Mouse (Mus musculus): ENCODE data around the gene Akr1c6. TPM values are rescaled to one million over a fixed set of nuclear protein-coding genes. Genes with fewer than 3 reads are reported as not detected.

Akr1c6 gene
- polyA plus RNA-seq, 2 experiments: not detected

- H3K9me3 ChIP-seq (ENCODE audit: control insufficient read depth, low read length): peaks cover 3% of the 10 kb centered on the region
- 91% methylated on average over 2 of the region's 2 CpGs for WGBS
- H3K36me3 ChIP-seq (ENCODE audit: control insufficient read depth, insufficient read depth, low read length): no peaks in the 10 kb centered on the region
- H3K4me3 ChIP-seq (replicated peaks; ENCODE audit: low read length): no peak overlapping the region
- no peak overlapping the region for H3K27ac ChIP-seq (replicated peaks; ENCODE audit: low read depth, low read length)
- ATAC-seq (ENCODE audit: low FRiP score, low read depth) (no peak), DNase-seq (ENCODE audit: low spot score) (no peak)
- TF ChIP-seq POLR2A (IDR thresholded peaks at IDR 0.05; ENCODE audit: borderline replicate concordance, extremely low read depth, insufficient read depth, insufficient read length): no peak
- H3K4me2 ChIP-seq (replicated peaks; ENCODE audit: low read depth, low read length, severe bottlenecking): no peak overlapping the region
- no peak overlapping the region for H3K9ac ChIP-seq (ENCODE audit: low read depth, low read length, severe bottlenecking)
- H3K4me1 ChIP-seq (ENCODE audit: control insufficient read depth, insufficient read depth, low read length): no peaks in the 10 kb centered on the region
- no peaks in the 10 kb centered on the region for H3K27me3 ChIP-seq (ENCODE audit: control insufficient read depth, insufficient read depth, low read length)
Measured at GRCm38 (mm10) chr13:4400831-4401230, 33.3 kb upstream of the Akr1c6 start.

DNA sequence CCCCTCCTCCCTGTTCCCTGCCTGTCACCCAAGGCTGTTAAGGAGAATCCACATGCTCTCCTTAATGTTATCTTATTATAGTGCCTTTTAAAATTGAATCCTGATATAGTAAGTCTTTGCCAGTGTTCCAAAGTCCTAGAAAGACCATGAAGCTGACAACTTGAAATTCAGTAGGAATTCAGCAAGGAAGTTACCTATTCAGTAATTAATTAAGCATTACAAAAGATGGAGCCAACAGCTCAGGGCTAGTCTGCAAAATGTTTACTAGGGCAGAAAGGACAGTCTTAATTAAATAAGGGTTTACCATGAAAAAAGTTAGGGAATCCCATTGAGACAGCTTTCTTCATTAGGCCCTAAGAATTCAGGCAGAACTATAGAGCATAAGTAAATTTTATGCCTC lies 31.9 kb upstream of the Akr1c6 start:
- no peaks in the 10 kb centered on the region for H3K27me3 ChIP-seq (ENCODE audit: control insufficient read depth, insufficient read depth, low read length)
- no peak overlapping the region for H3K27ac ChIP-seq (replicated peaks; ENCODE audit: low read depth, low read length)
- H3K9ac ChIP-seq (ENCODE audit: low read depth, low read length, severe bottlenecking): no peak overlapping the region
- H3K4me3 ChIP-seq (replicated peaks; ENCODE audit: low read length): no peak overlapping the region
- TF ChIP-seq POLR2A (IDR thresholded peaks at IDR 0.05; ENCODE audit: borderline replicate concordance, extremely low read depth, insufficient read depth, insufficient read length): no peak
- peaks cover 3% of the 10 kb centered on the region for H3K9me3 ChIP-seq (ENCODE audit: control insufficient read depth, low read length)
- H3K4me1 ChIP-seq (ENCODE audit: control insufficient read depth, insufficient read depth, low read length): no peaks in the 10 kb centered on the region
- H3K4me2 ChIP-seq (replicated peaks; ENCODE audit: low read depth, low read length, severe bottlenecking): no peak overlapping the region
- ATAC-seq (ENCODE audit: low FRiP score, low read depth) (no peak), DNase-seq (ENCODE audit: low spot score) (no peak)
- no peaks in the 10 kb centered on the region for H3K36me3 ChIP-seq (ENCODE audit: control insufficient read depth, insufficient read depth, low read length)

DNA sequence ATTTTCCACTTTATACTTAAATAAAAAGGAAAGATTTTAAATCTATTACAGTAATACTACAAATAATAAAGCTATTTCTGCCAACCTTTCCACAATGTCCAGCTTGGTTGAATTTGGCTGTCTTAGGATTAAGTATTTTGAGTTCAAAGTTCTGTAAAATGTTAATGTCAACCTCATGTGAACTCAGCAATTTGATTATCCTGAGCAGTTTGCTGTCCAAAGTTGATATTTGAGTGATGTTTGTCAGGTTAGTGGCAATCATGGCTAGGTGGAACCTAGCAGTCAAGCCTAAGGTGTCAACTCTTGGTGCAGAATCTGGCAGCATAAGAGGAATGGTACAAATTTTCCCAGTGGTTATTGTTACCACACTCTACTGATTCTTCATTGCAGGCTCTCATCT lies 29.4 kb upstream of the Akr1c6 start:
- no peak overlapping the region for H3K4me2 ChIP-seq (replicated peaks; ENCODE audit: low read depth, low read length, severe bottlenecking)
- no peak for ATAC-seq (ENCODE audit: low FRiP score, low read depth)
- no peak for TF ChIP-seq POLR2A (IDR thresholded peaks at IDR 0.05; ENCODE audit: borderline replicate concordance, extremely low read depth, insufficient read depth, insufficient read length)

DNA sequence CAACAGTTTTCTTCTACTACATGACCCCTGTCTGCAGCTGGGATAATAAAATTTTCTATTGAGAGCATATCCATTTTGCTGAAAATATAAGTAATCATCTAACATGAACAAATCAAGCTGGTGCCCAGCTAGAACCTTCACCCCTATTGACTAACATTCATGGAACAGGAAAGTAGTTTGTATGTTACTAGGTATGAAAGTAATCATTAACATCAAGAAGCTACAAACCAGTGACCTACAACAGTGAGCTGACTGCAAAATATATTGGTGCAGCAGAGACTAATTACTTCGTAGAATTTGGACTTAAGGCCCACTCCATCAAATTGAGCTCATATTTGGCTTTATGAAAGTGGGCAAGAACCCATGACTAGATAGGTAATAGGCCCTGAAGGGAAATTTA lies 27.3 kb upstream of the Akr1c6 start:
- H3K9ac ChIP-seq (ENCODE audit: low read depth, low read length, severe bottlenecking): no peak overlapping the region
- H3K4me1 ChIP-seq (ENCODE audit: control insufficient read depth, insufficient read depth, low read length): no peaks in the 10 kb centered on the region
- no peaks in the 10 kb centered on the region for H3K9me3 ChIP-seq (ENCODE audit: control insufficient read depth, low read length)
- ATAC-seq (ENCODE audit: low FRiP score, low read depth): no peak
- WGBS: 77% methylated on average over 1 of the region's 1 CpGs
- no peak overlapping the region for H3K4me3 ChIP-seq (replicated peaks; ENCODE audit: low read length)
- no peaks in the 10 kb centered on the region for H3K27me3 ChIP-seq (ENCODE audit: control insufficient read depth, insufficient read depth, low read length)
- no peak overlapping the region for H3K27ac ChIP-seq (replicated peaks; ENCODE audit: low read depth, low read length)
- no peak for TF ChIP-seq POLR2A (IDR thresholded peaks at IDR 0.05; ENCODE audit: borderline replicate concordance, extremely low read depth, insufficient read depth, insufficient read length)
- no peak for DNase-seq (ENCODE audit: low spot score)
- H3K36me3 ChIP-seq (ENCODE audit: control insufficient read depth, insufficient read depth, low read length): no peaks in the 10 kb centered on the region
- H3K4me2 ChIP-seq (replicated peaks; ENCODE audit: low read depth, low read length, severe bottlenecking): no peak overlapping the region

More for the DNA sequence above, 29.4 kb upstream of the Akr1c6 start:
- no peak overlapping the region for H3K9ac ChIP-seq (ENCODE audit: low read depth, low read length, severe bottlenecking)
- no peaks in the 10 kb centered on the region; the same call in 1 of the 2 replicates for H3K9me3 ChIP-seq (ENCODE audit: control insufficient read depth, low read length)
- no peaks in the 10 kb centered on the region for H3K36me3 ChIP-seq (ENCODE audit: control insufficient read depth, insufficient read depth, low read length)
- H3K27me3 ChIP-seq (ENCODE audit: control insufficient read depth, insufficient read depth, low read length): no peaks in the 10 kb centered on the region
- no peaks in the 10 kb centered on the region for H3K4me1 ChIP-seq (ENCODE audit: control insufficient read depth, insufficient read depth, low read length)
- no peak for DNase-seq (ENCODE audit: low spot score)
- H3K27ac ChIP-seq (replicated peaks; ENCODE audit: low read depth, low read length): no peak overlapping the region
- no peak overlapping the region for H3K4me3 ChIP-seq (replicated peaks; ENCODE audit: low read length)

DNA sequence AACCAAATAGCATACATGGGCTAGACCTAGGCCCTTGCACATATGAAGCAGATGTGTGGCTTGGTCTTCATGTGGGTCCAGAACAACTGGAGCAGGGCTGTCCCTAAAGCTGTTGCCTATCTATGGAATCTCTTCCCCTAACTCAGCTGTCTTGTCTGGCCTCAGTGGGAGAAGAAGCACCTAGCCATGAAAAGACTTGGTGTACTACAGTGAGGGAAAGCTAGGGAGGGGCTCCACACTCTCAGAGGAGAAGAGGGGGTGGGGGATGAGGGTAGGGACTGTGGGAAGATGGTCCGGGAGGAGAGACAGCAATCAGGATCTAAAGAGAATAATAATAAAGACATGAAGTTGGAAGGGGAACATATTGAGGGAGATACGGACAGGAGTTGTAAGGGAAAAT lies 5.5 kb upstream of the Akr1c6 start:
- TF ChIP-seq POLR2A (IDR thresholded peaks at IDR 0.05; ENCODE audit: borderline replicate concordance, extremely low read depth, insufficient read depth, insufficient read length): no peak
- H3K36me3 ChIP-seq (ENCODE audit: control insufficient read depth, insufficient read depth, low read length): no peaks in the 10 kb centered on the region
- ATAC-seq (ENCODE audit: low FRiP score, low read depth) (no peak), DNase-seq (ENCODE audit: low spot score) (no peak)
- WGBS: 93% methylated on average over 2 of the region's 2 CpGs
- no peaks in the 10 kb centered on the region for H3K9me3 ChIP-seq (ENCODE audit: control insufficient read depth, low read length)
- no peak overlapping the region for H3K27ac ChIP-seq (replicated peaks; ENCODE audit: low read depth, low read length)
- H3K4me1 ChIP-seq (ENCODE audit: control insufficient read depth, insufficient read depth, low read length): no peaks in the 10 kb centered on the region
- no peaks in the 10 kb centered on the region for H3K27me3 ChIP-seq (ENCODE audit: control insufficient read depth, insufficient read depth, low read length)
- H3K9ac ChIP-seq (ENCODE audit: low read depth, low read length, severe bottlenecking): no peak overlapping the region
- no peak overlapping the region for H3K4me3 ChIP-seq (replicated peaks; ENCODE audit: low read length)
- no peak overlapping the region for H3K4me2 ChIP-seq (replicated peaks; ENCODE audit: low read depth, low read length, severe bottlenecking)

- H3K4me3 ChIP-seq (replicated peaks; ENCODE audit: low read length): no peak overlapping the region
- no peaks in the 10 kb centered on the region for H3K36me3 ChIP-seq (ENCODE audit: control insufficient read depth, insufficient read depth, low read length)
- 87% methylated on average over 2 of the region's 2 CpGs for WGBS
- no peaks in the 10 kb centered on the region for H3K27me3 ChIP-seq (ENCODE audit: control insufficient read depth, insufficient read depth, low read length)
- ATAC-seq (ENCODE audit: low FRiP score, low read depth): no peak
- H3K4me1 ChIP-seq (ENCODE audit: control insufficient read depth, insufficient read depth, low read length): no peaks in the 10 kb centered on the region
- no peak overlapping the region for H3K27ac ChIP-seq (replicated peaks; ENCODE audit: low read depth, low read length)
- no peak for DNase-seq (ENCODE audit: low spot score)
- no peak overlapping the region for H3K4me2 ChIP-seq (replicated peaks; ENCODE audit: low read depth, low read length, severe bottlenecking)
- no peak for TF ChIP-seq POLR2A (IDR thresholded peaks at IDR 0.05; ENCODE audit: borderline replicate concordance, extremely low read depth, insufficient read depth, insufficient read length)
- no peak overlapping the region for H3K9ac ChIP-seq (ENCODE audit: low read depth, low read length, severe bottlenecking)
- no peaks in the 10 kb centered on the region for H3K9me3 ChIP-seq (ENCODE audit: control insufficient read depth, low read length)
Measured at GRCm38 (mm10) chr13:4429034-4429433, 5.1 kb upstream of the Akr1c6 start.

Data from limb, embryonic 14.5 days (tissue).